Mouse (Mus musculus): ENCODE results near the gene Arhgap10. TPM values are rescaled to one million over a fixed set of nuclear protein-coding genes. Genes with fewer than 3 reads are reported as not detected.

The Arhgap10 gene
- polyA plus RNA-seq, 1 experiment = 88.6 TPM

- no peaks in the 10 kb centered on the region for H3K27me3 ChIP-seq (replicated peaks)
- no peaks in the 10 kb centered on the region for H3K9me3 ChIP-seq
- H3K4me1 ChIP-seq = peaks cover 94% of the 10 kb centered on the region
- peak overlapping the region; percentile 79 for H3K4me3 ChIP-seq (replicated peaks)
- peaks cover 47% of the 10 kb centered on the region for H3K36me3 ChIP-seq (replicated peaks; ENCODE audit: low read length)
- TF ChIP-seq FLI1 (IDR thresholded peaks at IDR 0.05; ENCODE audit: low read length) = no peak
- TF ChIP-seq GATA1 (IDR thresholded peaks at IDR 0.05; ENCODE audit: borderline replicate concordance, low read length) = no peak
Measured at GRCm38 (mm10) chr8:77478155-77478912, 39.4 kb downstream of the Arhgap10 start.

GRCm38 (mm10) chr8:77477684-77478083 lies 40.1 kb downstream of the Arhgap10 start:
- H3K4me1 ChIP-seq = peaks cover 96% of the 10 kb centered on the region

GRCm38 (mm10) chr8:77474614-77475013 lies 43.1 kb downstream of the Arhgap10 start:
- H3K4me3 ChIP-seq (replicated peaks) = no peak overlapping the region
- H3K36me3 ChIP-seq (replicated peaks; ENCODE audit: low read length) = peaks cover 65% of the 10 kb centered on the region
- peaks cover 76% of the 10 kb centered on the region for H3K4me1 ChIP-seq
- H3K27me3 ChIP-seq (replicated peaks) = no peaks in the 10 kb centered on the region
- TF ChIP-seq GATA1 (IDR thresholded peaks at IDR 0.05; ENCODE audit: borderline replicate concordance, low read length) (no peak), FLI1 (IDR thresholded peaks at IDR 0.05; ENCODE audit: low read length) (no peak)
- no peaks in the 10 kb centered on the region for H3K9me3 ChIP-seq

More at GRCm38 (mm10) chr8:77477684-77478083, 40.1 kb downstream of the Arhgap10 start:
- no peaks in the 10 kb centered on the region for H3K27me3 ChIP-seq (replicated peaks)
- peaks cover 52% of the 10 kb centered on the region for H3K36me3 ChIP-seq (replicated peaks; ENCODE audit: low read length)
- H3K9me3 ChIP-seq = no peaks in the 10 kb centered on the region
- no peak for TF ChIP-seq GATA1 (IDR thresholded peaks at IDR 0.05; ENCODE audit: borderline replicate concordance, low read length)
- no peak for TF ChIP-seq FLI1 (IDR thresholded peaks at IDR 0.05; ENCODE audit: low read length)
- H3K4me3 ChIP-seq (replicated peaks) = peak overlapping the region; percentile 80

GRCm38 (mm10) chr8:77473773-77474172 lies 44.0 kb downstream of the Arhgap10 start:
- no peak for TF ChIP-seq GATA1 (IDR thresholded peaks at IDR 0.05; ENCODE audit: borderline replicate concordance, low read length)
- TF ChIP-seq FLI1 (IDR thresholded peaks at IDR 0.05; ENCODE audit: low read length) = no peak
- Histone ChIP-seq H3K4me3 (replicated peaks) (no peak overlapping the region), H3K27me3 (replicated peaks) (no peaks in the 10 kb centered on the region), H3K9me3 (no peaks in the 10 kb centered on the region), H3K4me1 (peaks cover 76% of the 10 kb centered on the region), H3K36me3 (replicated peaks; ENCODE audit: low read length) (peaks cover 67% of the 10 kb centered on the region)

- no peaks in the 10 kb centered on the region for H3K27me3 ChIP-seq (replicated peaks)
- H3K4me3 ChIP-seq (replicated peaks) = no peak overlapping the region
- H3K36me3 ChIP-seq (replicated peaks; ENCODE audit: low read length) = peaks cover 70% of the 10 kb centered on the region
- peaks cover 74% of the 10 kb centered on the region for H3K4me1 ChIP-seq
- no peaks in the 10 kb centered on the region for H3K9me3 ChIP-seq
- TF ChIP-seq GATA1 (IDR thresholded peaks at IDR 0.05; ENCODE audit: borderline replicate concordance, low read length) (no peak), FLI1 (IDR thresholded peaks at IDR 0.05; ENCODE audit: low read length) (no peak)
Measured at GRCm38 (mm10) chr8:77473373-77473772, 44.4 kb downstream of the Arhgap10 start.

- Histone ChIP-seq H3K36me3 (replicated peaks; ENCODE audit: low read length) (peaks cover 66% of the 10 kb centered on the region), H3K9me3 (no peaks in the 10 kb centered on the region), H3K4me3 (replicated peaks) (no peak overlapping the region), H3K27me3 (replicated peaks) (no peaks in the 10 kb centered on the region), H3K4me1 (peaks cover 72% of the 10 kb centered on the region)
- TF ChIP-seq GATA1 (IDR thresholded peaks at IDR 0.05; ENCODE audit: borderline replicate concordance, low read length) (no peak), FLI1 (IDR thresholded peaks at IDR 0.05; ENCODE audit: low read length) (no peak)
Measured at GRCm38 (mm10) chr8:77461392-77461791, 56.4 kb downstream of the Arhgap10 start.

GRCm38 (mm10) chr8:77460363-77460762 lies 57.4 kb downstream of the Arhgap10 start:
- no peaks in the 10 kb centered on the region for H3K9me3 ChIP-seq
- H3K36me3 ChIP-seq (replicated peaks; ENCODE audit: low read length) = peaks cover 67% of the 10 kb centered on the region
- no peaks in the 10 kb centered on the region for H3K27me3 ChIP-seq (replicated peaks)
- no peak overlapping the region for H3K4me3 ChIP-seq (replicated peaks)
- peaks cover 73% of the 10 kb centered on the region for H3K4me1 ChIP-seq
- TF ChIP-seq FLI1 (IDR thresholded peaks at IDR 0.05; ENCODE audit: low read length) = no peak
- TF ChIP-seq GATA1 (IDR thresholded peaks at IDR 0.05; ENCODE audit: borderline replicate concordance, low read length) = no peak

- Histone ChIP-seq H3K4me1 (peaks cover 73% of the 10 kb centered on the region), H3K36me3 (replicated peaks; ENCODE audit: low read length) (peaks cover 68% of the 10 kb centered on the region), H3K27me3 (replicated peaks) (no peaks in the 10 kb centered on the region), H3K4me3 (replicated peaks) (no peak overlapping the region), H3K9me3 (no peaks in the 10 kb centered on the region)
- TF ChIP-seq FLI1 (IDR thresholded peaks at IDR 0.05; ENCODE audit: low read length) (no peak), GATA1 (IDR thresholded peaks at IDR 0.05; ENCODE audit: borderline replicate concordance, low read length) (no peak)
Measured at GRCm38 (mm10) chr8:77459696-77460095, 58.1 kb downstream of the Arhgap10 start.

GRCm38 (mm10) chr8:77458575-77458974 lies 59.2 kb downstream of the Arhgap10 start:
- no peaks in the 10 kb centered on the region for H3K27me3 ChIP-seq (replicated peaks)
- H3K4me3 ChIP-seq (replicated peaks) = no peak overlapping the region
- H3K9me3 ChIP-seq = no peaks in the 10 kb centered on the region
- peaks cover 79% of the 10 kb centered on the region for H3K4me1 ChIP-seq
- TF ChIP-seq GATA1 (IDR thresholded peaks at IDR 0.05; ENCODE audit: borderline replicate concordance, low read length) = no peak
- no peak for TF ChIP-seq FLI1 (IDR thresholded peaks at IDR 0.05; ENCODE audit: low read length)
- H3K36me3 ChIP-seq (replicated peaks; ENCODE audit: low read length) = peaks cover 72% of the 10 kb centered on the region

- Histone ChIP-seq H3K27me3 (replicated peaks) (no peaks in the 10 kb centered on the region), H3K4me3 (replicated peaks) (no peak overlapping the region), H3K36me3 (replicated peaks; ENCODE audit: low read length) (peaks cover 66% of the 10 kb centered on the region), H3K4me1 (peaks cover 81% of the 10 kb centered on the region), H3K9me3 (no peaks in the 10 kb centered on the region)
- TF ChIP-seq GATA1 (IDR thresholded peaks at IDR 0.05; ENCODE audit: borderline replicate concordance, low read length) (no peak), FLI1 (IDR thresholded peaks at IDR 0.05; ENCODE audit: low read length) (no peak)
Measured at GRCm38 (mm10) chr8:77456263-77456662, 61.5 kb downstream of the Arhgap10 start.

Data from megakaryocyte, embryonic 14.5 days (primary cell).